Mouse (Mus musculus) brain, embryonic 18.5 days (tissue): ENCODE measurements around the gene 4933407L21Rik.
A peak's percentile ranks its signal among the peaks of the same experiment; 100 is the strongest.

ENCODE experiments used
- DNase-seq: peaks from one replicate; pipeline ENCODE4 v3.0.0-alpha.2; 2012; ENCODE audit warnings: low read depth, low spot score

The 4933407L21Rik gene

DNA sequence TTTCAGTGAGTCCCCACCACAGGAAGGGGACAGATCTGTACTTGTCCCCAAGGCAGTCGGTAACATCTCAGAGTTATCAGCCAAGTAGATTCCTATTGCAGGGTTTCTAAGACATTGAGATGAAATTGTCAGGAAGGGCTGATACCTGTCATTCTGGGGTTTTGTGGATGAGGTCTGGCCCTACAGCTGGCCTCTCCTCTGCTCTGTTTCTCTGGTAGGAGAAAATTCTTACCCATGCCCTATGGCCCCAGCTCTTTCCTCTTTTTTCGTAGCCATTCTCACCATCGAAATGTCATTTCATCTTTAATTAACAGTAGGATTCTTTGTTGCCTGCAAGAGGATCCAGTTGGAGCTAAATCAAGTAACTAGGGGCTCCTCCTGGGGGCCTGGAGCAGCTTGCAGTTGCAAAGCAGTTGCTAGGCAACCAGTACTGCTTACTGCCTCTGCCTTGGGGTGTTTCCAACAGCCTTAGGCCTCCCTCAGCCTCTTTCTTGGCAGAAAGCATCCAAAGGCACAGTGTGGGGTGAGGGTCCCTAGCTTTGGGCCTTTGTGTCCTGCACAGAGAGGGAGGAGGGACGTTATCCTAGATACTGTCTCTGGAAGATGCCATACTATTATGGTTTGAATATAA, at the start of gene 4933407L21Rik:
4933407L21Rik (plus strand) TSS at position 427 of the 631 bp plus-strand sequence.
- DNase-seq, result peak; percentile 84

DNA sequence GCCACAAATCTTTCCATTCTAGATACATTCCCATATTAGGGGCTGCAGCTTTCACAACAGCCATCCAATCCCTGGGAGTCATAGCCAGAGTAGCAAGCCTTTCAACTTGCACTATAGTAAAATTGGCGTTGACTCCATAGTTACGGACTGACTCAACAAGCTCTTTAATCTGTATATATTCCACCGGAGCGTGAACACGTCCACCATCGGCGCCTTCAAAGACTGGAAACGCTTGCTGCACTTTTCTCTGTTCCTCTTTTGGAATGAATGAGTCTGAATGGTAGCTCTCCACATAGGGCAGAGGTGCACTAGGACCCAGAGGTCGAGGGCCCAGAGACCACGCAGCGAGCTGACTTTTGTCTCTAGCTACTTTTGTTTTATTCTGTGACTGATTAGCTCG, 46.3 kb upstream of the 4933407L21Rik start:
- no peak for DNase-seq

DNA sequence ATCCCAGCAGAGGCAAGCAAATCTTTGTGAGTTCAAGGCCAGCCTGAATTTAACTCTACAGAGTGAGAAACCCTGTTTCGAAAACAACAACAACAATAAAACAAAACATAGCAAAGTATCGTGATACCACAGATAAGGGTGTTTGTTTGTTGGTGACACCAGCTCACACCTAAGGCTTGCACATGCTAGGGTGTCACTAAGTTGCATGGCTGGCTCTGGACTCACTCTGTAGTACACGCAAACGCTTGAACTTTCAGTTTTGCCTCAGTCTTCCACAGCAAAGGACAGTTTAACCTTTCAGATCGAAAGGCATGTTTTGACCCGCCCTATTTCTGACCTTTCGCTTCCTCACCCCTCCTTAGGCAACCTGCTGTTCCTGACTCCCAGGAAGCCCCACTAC, 41.1 kb upstream of the 4933407L21Rik start:
- no peak for DNase-seq

DNA sequence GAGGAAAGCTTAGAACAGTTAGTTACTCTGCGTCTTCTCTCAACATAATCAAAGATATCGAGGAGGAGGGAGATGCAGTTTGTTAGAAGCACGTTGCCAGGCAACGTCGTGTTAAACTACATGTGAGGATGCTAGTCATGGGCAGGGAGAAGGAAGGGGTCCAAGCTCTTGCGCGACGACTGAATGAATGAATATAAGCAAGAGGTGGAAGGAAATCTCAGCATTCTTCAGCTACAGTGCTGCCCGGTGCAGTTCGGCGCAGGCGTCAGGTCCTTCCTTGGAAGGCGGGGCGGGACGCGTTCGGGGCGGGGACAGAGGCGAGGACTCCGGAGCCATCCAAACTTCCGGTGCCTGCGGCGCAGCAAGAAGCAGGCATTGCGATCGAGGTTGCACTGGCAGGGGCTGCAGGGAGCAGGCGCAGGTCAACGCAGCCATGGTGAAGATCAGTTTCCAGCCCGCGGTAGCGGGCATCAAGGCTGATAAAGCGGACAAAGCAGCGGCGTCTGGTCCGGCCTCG, 34.0 kb upstream of the 4933407L21Rik start, which contains the start of gene Itm2c:
Itm2c (plus strand) TSS at position 51 of the 517 bp plus-strand sequence.
- DNase-seq, result no peak

DNA sequence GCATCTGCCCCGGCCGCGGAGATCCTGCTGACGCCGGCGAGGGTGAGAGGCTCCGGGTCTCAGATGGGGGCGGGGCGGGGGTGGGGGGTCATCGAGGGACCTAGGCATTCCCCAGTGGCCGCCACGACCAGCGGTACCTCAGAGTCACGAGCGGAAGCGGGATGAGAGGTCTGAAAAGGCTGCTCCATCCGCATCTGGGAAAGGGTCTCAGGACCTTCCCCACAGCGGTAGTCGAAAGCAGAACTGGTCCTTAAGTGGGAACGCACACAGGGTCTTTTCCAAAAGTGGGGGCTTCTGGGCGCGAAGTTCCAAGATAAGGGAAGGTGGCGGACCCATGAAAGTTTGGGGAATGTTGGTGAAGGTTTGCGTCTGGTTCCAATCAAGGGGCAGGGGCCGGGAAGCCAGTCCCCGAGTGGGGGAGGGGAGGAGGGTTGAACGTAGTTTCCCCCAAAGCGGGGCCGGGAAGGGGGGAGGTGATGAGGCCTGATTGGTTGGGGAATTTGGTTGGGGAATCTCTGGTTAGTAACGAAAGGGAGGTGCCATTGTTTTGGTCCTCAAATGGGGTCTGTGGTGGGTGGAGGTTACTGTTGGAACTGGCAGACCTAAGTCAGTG, 33.4 kb upstream of the 4933407L21Rik start:
- DNase-seq, result no peak

DNA sequence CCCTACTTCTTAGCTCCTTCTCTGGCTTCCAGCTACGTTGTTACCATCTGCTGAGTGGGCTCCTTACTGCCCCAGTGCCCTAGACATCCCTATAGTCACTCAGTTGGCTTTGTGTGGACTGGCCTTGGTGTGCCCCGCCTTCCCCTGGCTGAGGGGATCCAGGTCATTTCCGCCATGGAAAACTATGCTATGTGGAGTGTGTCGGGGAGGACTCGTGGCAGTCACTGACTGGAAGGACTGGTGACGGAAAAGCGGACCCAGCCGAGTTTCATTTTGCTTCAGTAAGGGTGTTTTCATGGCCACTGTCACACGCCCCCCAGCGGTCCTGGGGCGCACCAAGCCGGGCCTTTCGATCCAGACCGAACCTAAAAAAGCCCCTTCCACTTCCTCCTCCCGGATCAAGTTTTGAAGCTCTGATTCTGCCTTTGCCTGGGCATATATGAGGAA, 32.9 kb upstream of the 4933407L21Rik start:
- DNase-seq, result no peak

- DNase-seq, result no peak
These were observed 32.2 kb upstream of the 4933407L21Rik start for GRCm38 (mm10) chr1:85896110-85896509.

- no peak for DNase-seq
These were observed 31.2 kb upstream of the 4933407L21Rik start for GRCm38 (mm10) chr1:85896781-85897700.

- no peak for DNase-seq
These were observed 30.2 kb upstream of the 4933407L21Rik start for GRCm38 (mm10) chr1:85897901-85898760.

DNA sequence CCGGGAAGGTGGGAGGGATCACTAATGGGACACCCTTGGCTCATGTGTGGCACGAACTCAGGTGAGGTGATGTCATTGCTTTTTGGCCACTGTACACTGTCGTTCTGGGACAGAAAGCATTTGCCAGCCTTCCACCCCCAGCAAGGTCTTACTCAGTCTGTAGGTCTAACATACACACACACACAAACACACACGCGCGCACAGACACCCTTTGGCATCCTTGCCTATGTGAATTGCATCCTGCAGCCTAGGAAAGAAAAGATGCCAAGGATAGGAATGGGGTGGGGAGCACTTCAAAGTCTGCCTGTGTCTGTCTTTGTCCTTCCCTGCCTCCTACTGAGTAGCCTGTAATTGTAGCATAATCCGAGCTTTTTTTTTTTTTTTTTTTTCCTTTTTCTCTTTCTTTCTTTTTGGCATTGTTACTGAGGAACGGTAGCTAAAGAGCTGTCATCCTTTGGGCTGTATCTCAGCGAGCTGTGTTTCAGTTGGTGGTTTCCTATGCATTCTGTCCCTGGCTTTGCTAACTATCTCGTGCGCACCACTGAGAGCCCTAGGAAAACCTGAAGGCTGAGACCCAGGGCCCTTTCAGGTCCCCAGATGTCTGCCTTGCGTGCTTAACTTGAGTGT, 29.4 kb upstream of the 4933407L21Rik start:
- DNase-seq, result no peak

GRCm38 (mm10) chr1:85899388-85899761, 28.9 kb upstream of the 4933407L21Rik start:
- no peak for DNase-seq

GRCm38 (mm10) chr1:85900521-85901333, 27.6 kb upstream of the 4933407L21Rik start:
- DNase-seq, result no peak

- DNase-seq, result no peak
These were observed 26.7 kb upstream of the 4933407L21Rik start for GRCm38 (mm10) chr1:85901516-85902107.

DNA sequence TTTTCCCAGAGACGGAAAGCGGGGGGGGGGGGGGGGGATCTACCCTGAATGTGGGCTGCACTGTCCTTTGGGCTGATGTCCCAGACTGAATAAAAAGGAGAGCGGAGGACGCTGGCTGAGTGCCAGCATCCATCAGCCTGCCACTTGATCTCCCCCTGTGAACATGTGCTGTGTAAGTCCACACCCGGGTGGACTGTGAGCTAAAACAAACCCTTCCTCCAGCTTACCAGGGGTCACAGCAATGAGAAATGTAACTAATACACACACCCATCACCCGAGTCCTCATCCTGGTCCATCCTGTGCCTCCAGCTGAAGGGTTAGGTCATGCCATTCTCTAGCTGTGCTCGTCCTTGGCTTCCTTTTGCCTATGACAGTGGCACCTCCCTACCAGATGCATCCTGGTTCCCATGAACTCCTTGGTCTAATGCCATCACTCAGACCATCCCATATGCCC, 26.1 kb upstream of the 4933407L21Rik start:
- no peak for DNase-seq

GRCm38 (mm10) chr1:85906892-85907291, 21.4 kb upstream of the 4933407L21Rik start:
- no peak for DNase-seq

DNA sequence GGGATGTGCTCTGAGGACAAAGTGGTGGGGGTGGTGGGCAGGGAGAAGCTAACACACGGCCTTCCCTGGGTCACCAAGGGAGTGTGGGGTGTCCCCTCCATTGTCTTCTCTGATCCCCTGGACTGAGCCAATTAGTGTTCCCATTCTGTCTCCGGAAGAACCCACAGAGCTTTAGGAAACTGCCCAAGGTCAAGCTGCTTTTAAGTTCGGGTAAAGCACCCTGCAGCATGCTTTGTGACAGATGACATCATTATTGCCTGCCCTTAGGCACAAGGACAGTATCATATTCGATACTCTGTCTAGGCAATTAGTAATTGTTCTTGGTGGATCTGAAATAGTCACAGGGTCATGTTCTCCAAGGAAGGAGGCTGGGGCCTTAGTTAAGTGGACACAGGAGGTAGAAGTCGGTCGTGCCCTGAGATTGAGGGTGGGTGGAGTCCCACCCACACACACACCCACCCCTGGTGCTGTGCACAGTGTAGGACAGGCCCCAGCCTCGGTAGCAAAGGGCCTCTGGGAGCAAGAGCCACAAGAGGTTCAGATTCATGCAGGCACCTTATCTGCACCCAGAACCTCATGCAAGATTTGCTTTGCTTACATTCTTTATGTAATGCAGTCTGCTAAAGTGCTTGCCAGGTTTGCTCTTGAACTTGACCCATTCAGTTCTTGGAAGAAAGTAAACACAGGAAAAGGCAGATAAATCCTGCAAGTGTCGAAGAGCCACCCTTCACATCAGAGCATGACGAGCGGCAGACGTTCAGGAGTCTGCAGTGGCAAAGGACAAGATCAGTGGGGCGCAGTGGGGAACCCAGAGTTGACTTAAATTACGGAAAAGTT, 19.3 kb upstream of the 4933407L21Rik start:
- DNase-seq, result no peak

DNA sequence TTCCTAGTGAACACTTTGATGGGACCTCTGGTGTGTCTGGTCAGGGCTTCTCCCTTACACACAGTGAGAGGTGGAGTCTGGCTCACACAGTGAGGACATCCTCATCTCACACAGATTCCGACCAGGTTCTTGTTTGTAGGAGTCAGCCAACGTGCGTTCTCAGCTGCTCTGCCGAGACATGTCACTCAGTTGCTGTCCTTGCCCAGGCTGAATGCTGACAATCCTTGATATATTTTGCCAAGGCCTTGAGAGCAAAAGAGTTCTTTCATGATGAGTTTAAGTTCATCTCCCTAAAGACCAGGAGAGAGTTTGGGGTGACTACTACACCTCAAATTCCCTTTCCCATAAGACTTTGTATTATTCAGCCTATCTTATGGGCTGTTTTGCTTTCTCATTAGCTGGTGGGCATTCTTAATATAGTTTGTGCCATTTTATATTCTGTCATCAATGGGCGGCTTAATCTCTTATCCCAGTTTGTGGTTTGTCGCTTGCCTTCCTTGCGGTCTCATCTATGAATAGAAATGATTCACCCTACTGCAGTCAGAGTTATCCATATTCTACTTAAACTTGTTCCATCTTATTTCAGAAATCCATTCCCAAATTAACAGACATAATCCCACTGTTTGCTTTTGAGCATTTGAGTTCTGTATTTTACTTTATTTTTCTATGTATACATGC, 15.1 kb upstream of the 4933407L21Rik start:
- no peak for DNase-seq

DNA sequence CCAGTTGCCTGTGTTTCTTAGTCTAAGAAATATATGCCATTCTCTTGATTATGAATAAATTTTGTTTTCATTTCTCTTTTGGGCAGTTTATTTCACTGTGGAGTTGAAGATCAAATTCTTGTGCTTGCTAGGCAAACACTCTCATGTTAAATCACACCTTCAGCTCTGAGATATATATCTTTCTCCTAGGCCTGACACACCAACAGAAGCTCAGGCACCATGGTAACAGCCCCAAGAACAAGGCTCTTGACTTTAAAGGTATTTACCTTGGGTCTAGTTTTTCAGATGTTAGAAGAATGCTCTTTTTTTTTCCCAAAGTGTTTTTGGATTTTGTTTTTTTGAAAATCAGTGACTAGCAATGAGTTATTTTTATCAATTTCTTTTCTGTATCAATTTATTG, 12.4 kb upstream of the 4933407L21Rik start:
- no peak for DNase-seq
